Mouse (Mus musculus): ENCODE results near the gene Asic2. TPM values are rescaled to one million over a fixed set of nuclear protein-coding genes. Genes with fewer than 3 reads are reported as not detected.

Gene Asic2
- polyA plus RNA-seq, 1 experiment = 0.75 TPM

DNA sequence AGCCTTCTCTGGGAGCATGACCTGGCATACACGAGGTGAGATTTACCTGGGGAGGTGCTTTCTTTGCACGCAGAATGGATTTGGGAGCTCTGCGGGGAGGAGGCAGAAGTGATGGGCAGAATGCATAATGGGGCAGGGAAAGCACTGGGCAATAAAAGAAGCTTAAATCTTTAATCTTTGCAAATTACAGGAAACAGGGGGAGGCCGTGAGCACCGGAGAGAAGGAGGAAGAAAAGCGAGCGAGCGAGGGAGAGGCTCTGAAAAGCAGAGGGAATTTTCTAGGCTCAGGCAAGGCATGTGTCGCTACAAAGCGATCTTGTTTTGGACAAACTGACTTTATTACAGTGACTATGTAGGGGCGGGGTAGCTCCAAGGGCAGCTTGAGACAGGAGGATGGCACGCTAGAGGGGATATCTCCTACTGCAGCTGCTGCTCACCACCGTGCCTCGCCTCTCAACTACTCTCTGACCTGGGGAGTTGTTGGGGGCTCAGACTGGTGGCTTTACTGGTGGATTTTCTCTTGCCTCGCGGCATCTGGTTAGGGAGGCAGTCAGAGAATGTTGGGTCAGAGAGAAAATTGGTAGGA lies 1010.1 kb downstream of the Asic2 start:
- no peak for DNase-seq
- no peaks in the 10 kb centered on the region for H3K4me1 ChIP-seq (ENCODE audit: control insufficient read depth, insufficient read depth, low read length)
- TF ChIP-seq CTCF (conservative IDR thresholded peaks at IDR 0.05; ENCODE audit: insufficient read depth, insufficient read length, low read depth, low read length) (no peak), POLR2A (IDR thresholded peaks at IDR 0.05; ENCODE audit: low read depth, low read length) (no peak)
- WGBS = 16% methylated on average over 16 of the region's 16 CpGs
- H3K4me3 ChIP-seq (ENCODE audit: insufficient read depth, low read depth, low read length) = no peak overlapping the region
- no peak overlapping the region for H3K27ac ChIP-seq (ENCODE audit: insufficient read depth, low read depth, low read length)
- H3K36me3 ChIP-seq (ENCODE audit: control insufficient read depth, insufficient read depth, low read length) = no peaks in the 10 kb centered on the region
- H3K27me3 ChIP-seq (replicated peaks; ENCODE audit: control insufficient read depth, insufficient read depth, low read length) = no peaks in the 10 kb centered on the region

DNA sequence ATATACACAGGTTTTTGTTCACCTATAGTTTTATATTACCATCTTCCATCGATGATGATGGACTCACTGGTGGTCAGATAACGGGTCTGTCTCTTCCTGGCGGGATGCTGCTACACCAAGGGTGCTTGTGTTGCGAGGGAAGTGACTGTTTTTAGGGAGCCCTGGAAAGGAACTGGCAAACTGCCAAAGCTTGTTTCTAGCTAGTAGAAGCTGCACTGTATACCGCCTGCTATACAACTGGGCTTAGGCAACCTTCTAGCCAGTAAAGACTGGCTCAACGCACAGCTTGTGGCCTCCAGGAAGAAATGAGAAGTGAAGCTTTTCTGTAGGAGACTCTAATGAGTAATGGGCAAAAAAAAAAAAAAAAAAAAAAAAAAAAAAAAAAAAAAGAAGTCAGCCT lies 1012.3 kb downstream of the Asic2 start:
- DNase-seq = no peak
- WGBS = 81% methylated on average over 6 of the region's 6 CpGs
- H3K4me1 ChIP-seq (ENCODE audit: control insufficient read depth, insufficient read depth, low read length) = no peaks in the 10 kb centered on the region

DNA sequence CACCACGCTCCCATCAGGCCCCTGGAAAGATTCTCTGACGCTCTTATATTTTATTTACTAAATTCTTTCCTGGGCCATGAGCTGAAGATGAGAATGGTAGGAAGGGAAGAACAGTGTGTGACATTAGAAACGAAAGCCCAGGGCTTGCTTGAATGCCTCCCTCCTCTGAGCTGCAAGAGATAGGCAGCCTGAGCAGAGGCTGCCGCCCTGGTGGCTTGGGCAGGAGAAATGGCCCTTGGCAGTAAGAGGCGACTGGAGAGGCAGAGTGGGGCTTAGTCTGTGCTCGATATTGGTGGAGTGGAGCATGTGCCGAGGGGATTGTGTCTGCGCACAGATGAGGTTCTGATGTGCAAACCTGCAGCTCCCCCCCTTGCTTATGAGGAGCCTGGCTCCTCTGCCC lies 1014.1 kb downstream of the Asic2 start:
- no peak for DNase-seq
- TF ChIP-seq CTCF (conservative IDR thresholded peaks at IDR 0.05; ENCODE audit: insufficient read depth, insufficient read length, low read depth, low read length) = no peak
- no peak for TF ChIP-seq POLR2A (IDR thresholded peaks at IDR 0.05; ENCODE audit: low read depth, low read length)
- H3K36me3 ChIP-seq (ENCODE audit: control insufficient read depth, insufficient read depth, low read length) = no peaks in the 10 kb centered on the region
- no peak overlapping the region for H3K27ac ChIP-seq (ENCODE audit: insufficient read depth, low read depth, low read length)
- H3K27me3 ChIP-seq (replicated peaks; ENCODE audit: control insufficient read depth, insufficient read depth, low read length) = no peaks in the 10 kb centered on the region
- WGBS = 80% methylated on average over 8 of the region's 8 CpGs
- no peak overlapping the region for H3K4me3 ChIP-seq (ENCODE audit: insufficient read depth, low read depth, low read length)
- H3K4me1 ChIP-seq (ENCODE audit: control insufficient read depth, insufficient read depth, low read length) = no peaks in the 10 kb centered on the region

More for the DNA sequence above, 1012.3 kb downstream of the Asic2 start:
- H3K27me3 ChIP-seq (replicated peaks; ENCODE audit: control insufficient read depth, insufficient read depth, low read length) = no peaks in the 10 kb centered on the region
- no peak overlapping the region for H3K27ac ChIP-seq (ENCODE audit: insufficient read depth, low read depth, low read length)
- no peaks in the 10 kb centered on the region for H3K36me3 ChIP-seq (ENCODE audit: control insufficient read depth, insufficient read depth, low read length)
- TF ChIP-seq CTCF (conservative IDR thresholded peaks at IDR 0.05; ENCODE audit: insufficient read depth, insufficient read length, low read depth, low read length) = no peak
- TF ChIP-seq POLR2A (IDR thresholded peaks at IDR 0.05; ENCODE audit: low read depth, low read length) = no peak
- no peak overlapping the region for H3K4me3 ChIP-seq (ENCODE audit: insufficient read depth, low read depth, low read length)

- WGBS = 66% methylated on average over 11 of the region's 11 CpGs
Observed at GRCm38 (mm10) chr11:80949068-80949738, 1019.1 kb downstream of the Asic2 start.

GRCm38 (mm10) chr11:80948103-80948502 lies 1020.2 kb downstream of the Asic2 start:
- Histone ChIP-seq H3K4me1 (ENCODE audit: control insufficient read depth, insufficient read depth, low read length) (no peaks in the 10 kb centered on the region), H3K36me3 (ENCODE audit: control insufficient read depth, insufficient read depth, low read length) (no peaks in the 10 kb centered on the region), H3K4me3 (ENCODE audit: insufficient read depth, low read depth, low read length) (no peak overlapping the region), H3K27me3 (replicated peaks; ENCODE audit: control insufficient read depth, insufficient read depth, low read length) (no peaks in the 10 kb centered on the region), H3K27ac (ENCODE audit: insufficient read depth, low read depth, low read length) (no peak overlapping the region)
- no peak for DNase-seq
- WGBS = 5% methylated on average over 2 of the region's 2 CpGs
- TF ChIP-seq POLR2A (IDR thresholded peaks at IDR 0.05; ENCODE audit: low read depth, low read length) = no peak
- no peak for TF ChIP-seq CTCF (conservative IDR thresholded peaks at IDR 0.05; ENCODE audit: insufficient read depth, insufficient read length, low read depth, low read length)

More at GRCm38 (mm10) chr11:80949068-80949738, 1019.1 kb downstream of the Asic2 start:
- no peaks in the 10 kb centered on the region for H3K36me3 ChIP-seq (ENCODE audit: control insufficient read depth, insufficient read depth, low read length)
- peak; percentile 28 for DNase-seq
- no peaks in the 10 kb centered on the region for H3K27me3 ChIP-seq (replicated peaks; ENCODE audit: control insufficient read depth, insufficient read depth, low read length)
- TF ChIP-seq POLR2A (IDR thresholded peaks at IDR 0.05; ENCODE audit: low read depth, low read length) (no peak), CTCF (conservative IDR thresholded peaks at IDR 0.05; ENCODE audit: insufficient read depth, insufficient read length, low read depth, low read length) (no peak)
- H3K4me1 ChIP-seq (ENCODE audit: control insufficient read depth, insufficient read depth, low read length) = no peaks in the 10 kb centered on the region
- H3K4me3 ChIP-seq (ENCODE audit: insufficient read depth, low read depth, low read length) = no peak overlapping the region
- H3K27ac ChIP-seq (ENCODE audit: insufficient read depth, low read depth, low read length) = no peak overlapping the region

GRCm38 (mm10) chr11:80946163-80946562 lies 1022.1 kb downstream of the Asic2 start:
- H3K4me1 ChIP-seq (ENCODE audit: control insufficient read depth, insufficient read depth, low read length) = no peaks in the 10 kb centered on the region
- TF ChIP-seq POLR2A (IDR thresholded peaks at IDR 0.05; ENCODE audit: low read depth, low read length) (no peak), CTCF (conservative IDR thresholded peaks at IDR 0.05; ENCODE audit: insufficient read depth, insufficient read length, low read depth, low read length) (no peak)
- WGBS = 43% methylated on average over 6 of the region's 6 CpGs

GRCm38 (mm10) chr11:80923286-80923951 lies 1044.8 kb downstream of the Asic2 start:
- no peak for TF ChIP-seq POLR2A (IDR thresholded peaks at IDR 0.05; ENCODE audit: low read depth, low read length)
- TF ChIP-seq CTCF (conservative IDR thresholded peaks at IDR 0.05; ENCODE audit: insufficient read depth, insufficient read length, low read depth, low read length) = no peak
- no peaks in the 10 kb centered on the region for H3K27me3 ChIP-seq (replicated peaks; ENCODE audit: control insufficient read depth, insufficient read depth, low read length)
- no peak overlapping the region for H3K4me3 ChIP-seq (ENCODE audit: insufficient read depth, low read depth, low read length)
- DNase-seq = no peak
- no peaks in the 10 kb centered on the region for H3K36me3 ChIP-seq (ENCODE audit: control insufficient read depth, insufficient read depth, low read length)
- no peak overlapping the region for H3K27ac ChIP-seq (ENCODE audit: insufficient read depth, low read depth, low read length)
- no peaks in the 10 kb centered on the region for H3K4me1 ChIP-seq (ENCODE audit: control insufficient read depth, insufficient read depth, low read length)
- 89% methylated on average over 19 of the region's 19 CpGs for WGBS

More at GRCm38 (mm10) chr11:80946163-80946562, 1022.1 kb downstream of the Asic2 start:
- Histone ChIP-seq H3K27ac (ENCODE audit: insufficient read depth, low read depth, low read length) (no peak overlapping the region), H3K4me3 (ENCODE audit: insufficient read depth, low read depth, low read length) (no peak overlapping the region), H3K36me3 (ENCODE audit: control insufficient read depth, insufficient read depth, low read length) (no peaks in the 10 kb centered on the region), H3K27me3 (replicated peaks; ENCODE audit: control insufficient read depth, insufficient read depth, low read length) (no peaks in the 10 kb centered on the region)
- DNase-seq = no peak
